Mouse (Mus musculus) forebrain, embryonic 13.5 days (tissue): ENCODE measurements around the gene Lrrk1. TPM values are rescaled to one million over a fixed set of nuclear protein-coding genes. Genes with fewer than 3 reads are reported as not detected.

Source experiments
- ATAC-seq: fragments of 200-750 bp; cut with Nextera tagmentation; 2 replicates; pipeline ENCODE4 v1.8.0; 2017
- H3K27ac ChIP-seq: fragments of 300-500 bp; sonication (generic); 2 replicates; pipeline ENCODE4 v1.5.1; 2015; ENCODE audit warnings: inconsistent platforms, mild to moderate bottlenecking, moderate library complexity
- H3K27me3 ChIP-seq: fragments of 300-500 bp; sonication (generic); 2 replicates; pipeline ENCODE4 v1.6.1; 2015; ENCODE audit warnings: mild to moderate bottlenecking, inconsistent platforms
- H3K36me3 ChIP-seq: fragments of 300-500 bp; sonication (generic); 2 replicates; pipeline ENCODE4 v1.6.1; 2015; ENCODE audit warnings: mild to moderate bottlenecking, inconsistent platforms; ENCODE audit not compliant: poor library complexity, severe bottlenecking
- H3K4me1 ChIP-seq: fragments of 300-500 bp; sonication (generic); 2 replicates; pipeline ENCODE4 v1.6.1; 2015; ENCODE audit warnings: inconsistent platforms
- H3K4me2 ChIP-seq: fragments of 300-500 bp; sonication (generic); 2 replicates; pipeline ENCODE4 v1.6.1; 2015; ENCODE audit warnings: inconsistent platforms, mild to moderate bottlenecking, moderate library complexity
- H3K4me3 ChIP-seq: fragments of 300-500 bp; sonication (generic); 2 replicates; pipeline ENCODE4 v1.5.1; 2015; ENCODE audit warnings: mild to moderate bottlenecking, inconsistent platforms
- H3K9ac ChIP-seq: fragments of 300-500 bp; sonication (generic); 2 replicates; pipeline ENCODE4 v1.6.1; 2015; ENCODE audit warnings: mild to moderate bottlenecking, inconsistent platforms
- H3K9me3 ChIP-seq: fragments of 300-500 bp; sonication (generic); replicated peaks from 2 replicates; pipeline ENCODE4 v1.6.1; 2016; ENCODE audit warnings: inconsistent platforms
- WGBS: fragments of 180-500 bp; shearing (Covaris S2); methylation state at CpG from one replicate; pipeline ENCODE4 v1.1.7; 2015; 5-methylcytosine and 5-hydroxymethylcytosine counted together
- polyA plus RNA-seq: library from polyadenylated mRNA; unstranded; fragments of >200 nt; fragmentation: Nextera tagmentation; extraction: Ambion mirVana; gene quantifications from 2 replicates; pipeline ENCODE4 v1.2.1, GENCODE M21; 2015

Lrrk1 gene
- polyA plus RNA-seq, 1 experiment from 2014 or later: 2.0 TPM

DNA sequence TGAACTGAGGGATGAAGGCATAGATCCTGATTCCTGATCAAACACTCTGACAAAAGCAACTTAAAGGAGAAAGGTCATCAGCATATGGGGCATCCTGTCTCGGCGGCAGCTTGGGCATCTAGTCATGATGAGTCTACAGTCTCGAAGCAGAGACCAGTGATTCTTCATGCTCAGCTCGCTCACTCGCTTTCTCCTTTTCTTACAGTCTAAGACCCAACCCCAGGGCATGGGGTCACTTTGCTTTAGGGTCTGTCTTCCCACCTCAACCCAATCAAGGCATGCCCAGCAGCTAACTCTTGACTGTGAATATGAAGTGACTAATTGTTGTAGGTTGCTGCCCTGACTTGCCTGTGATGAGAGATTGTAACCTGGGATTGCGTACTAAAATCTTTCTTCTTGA, 163.6 kb downstream of the Lrrk1 start:
- no peak overlapping the region for H3K27ac ChIP-seq
- no peak for ATAC-seq
- no peak overlapping the region for H3K9ac ChIP-seq
- no peaks in the 10 kb centered on the region for H3K27me3 ChIP-seq
- no peak overlapping the region for H3K4me3 ChIP-seq
- WGBS: 98% methylated on average over 6 of the region's 6 CpGs
- no peaks in the 10 kb centered on the region for H3K36me3 ChIP-seq
- H3K4me1 ChIP-seq: no peaks in the 10 kb centered on the region; the same call in 1 of the 2 replicates
- no peaks in the 10 kb centered on the region for H3K9me3 ChIP-seq
- H3K4me2 ChIP-seq: no peak overlapping the region

DNA sequence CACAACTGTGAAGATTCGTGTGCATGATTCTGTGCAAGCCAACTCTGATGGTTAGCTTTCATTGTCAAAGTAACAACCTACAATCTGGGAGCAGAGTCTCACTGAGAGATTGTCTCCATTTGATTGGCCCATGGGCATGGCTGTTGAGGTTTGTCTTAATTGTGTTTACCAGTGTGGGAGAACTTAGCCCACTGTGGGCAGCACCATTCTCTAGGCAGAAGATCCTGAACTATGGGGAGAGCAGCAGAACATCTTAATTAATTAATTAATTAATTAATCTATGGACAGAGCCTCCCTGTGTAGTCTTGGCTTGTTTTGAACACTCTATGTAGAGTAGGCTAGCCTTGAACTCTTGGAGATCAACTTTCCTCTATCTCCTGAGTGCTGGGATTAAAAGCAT, 164.4 kb downstream of the Lrrk1 start:
- Histone ChIP-seq H3K4me1 (no peaks in the 10 kb centered on the region; the same call in 1 of the 2 replicates), H3K4me3 (no peak overlapping the region), H3K9ac (no peak overlapping the region), H3K4me2 (no peak overlapping the region), H3K36me3 (no peaks in the 10 kb centered on the region), H3K27me3 (no peaks in the 10 kb centered on the region), H3K9me3 (no peaks in the 10 kb centered on the region), H3K27ac (no peak overlapping the region)
- ATAC-seq: no peak
- whole genome bisulfite sequencing: 94% methylated on average over 1 of the region's 1 CpGs

DNA sequence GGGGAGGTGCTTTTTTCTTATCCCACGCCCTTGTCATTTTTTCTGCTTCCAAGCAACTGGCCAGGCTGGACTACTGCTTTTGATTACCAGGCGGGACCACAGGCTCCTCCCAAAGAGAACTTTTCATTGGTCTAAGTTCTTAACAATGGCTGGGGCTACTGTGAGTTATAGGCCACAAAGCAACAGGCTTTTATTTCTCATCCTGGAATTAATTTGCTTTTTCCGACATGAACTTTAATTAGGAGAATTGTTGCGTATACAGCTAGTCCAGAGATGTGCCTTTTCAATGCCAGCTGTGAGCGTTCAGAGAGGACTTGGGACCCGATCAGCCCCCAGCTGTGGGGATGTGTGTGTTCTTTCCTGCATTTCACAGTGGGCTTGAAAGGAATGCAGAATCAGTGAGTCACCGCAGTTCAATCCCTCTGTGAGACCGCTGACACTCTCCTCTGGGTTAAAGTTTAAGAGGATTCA, 165.5 kb downstream of the Lrrk1 start:
- Histone ChIP-seq H3K9me3 (no peaks in the 10 kb centered on the region), H3K4me3 (no peak overlapping the region), H3K27ac (no peak overlapping the region), H3K27me3 (no peaks in the 10 kb centered on the region), H3K4me2 (no peak overlapping the region), H3K9ac (no peak overlapping the region), H3K4me1 (peaks cover 10% of the 10 kb centered on the region), H3K36me3 (no peaks in the 10 kb centered on the region)
- ATAC-seq: no peak
- 5% methylated on average over 8 of the region's 8 CpGs for WGBS

DNA sequence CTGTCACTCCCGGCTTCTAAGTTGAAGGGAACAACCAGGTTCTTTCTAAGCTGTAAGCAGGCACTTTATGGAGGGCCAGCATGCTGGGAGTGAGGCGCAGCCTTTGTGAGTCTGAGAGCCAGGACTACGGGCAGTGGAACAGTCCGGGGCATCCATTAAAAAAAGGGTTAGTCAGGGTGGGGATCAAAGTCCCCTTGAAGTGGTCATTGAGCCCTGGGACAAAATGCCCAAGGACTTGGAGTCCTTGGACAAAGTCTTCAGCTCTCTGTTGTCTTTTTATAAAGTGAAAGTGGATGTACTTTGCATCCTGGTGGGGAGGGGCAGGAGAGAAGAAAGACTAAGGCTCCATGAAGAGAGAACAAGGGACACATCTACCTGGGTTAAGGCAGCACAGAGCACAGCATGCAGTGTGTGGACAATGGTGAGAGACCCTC, 168.3 kb downstream of the Lrrk1 start:
- H3K36me3 ChIP-seq: no peaks in the 10 kb centered on the region
- H3K27me3 ChIP-seq: no peaks in the 10 kb centered on the region
- H3K4me3 ChIP-seq: no peak overlapping the region
- H3K4me2 ChIP-seq: no peak overlapping the region
- WGBS: 54% methylated on average over 4 of the region's 4 CpGs
- H3K9me3 ChIP-seq: no peaks in the 10 kb centered on the region
- no peak overlapping the region for H3K27ac ChIP-seq
- peaks cover 19% of the 10 kb centered on the region for H3K4me1 ChIP-seq
- ATAC-seq: no peak
- no peak overlapping the region for H3K9ac ChIP-seq

DNA sequence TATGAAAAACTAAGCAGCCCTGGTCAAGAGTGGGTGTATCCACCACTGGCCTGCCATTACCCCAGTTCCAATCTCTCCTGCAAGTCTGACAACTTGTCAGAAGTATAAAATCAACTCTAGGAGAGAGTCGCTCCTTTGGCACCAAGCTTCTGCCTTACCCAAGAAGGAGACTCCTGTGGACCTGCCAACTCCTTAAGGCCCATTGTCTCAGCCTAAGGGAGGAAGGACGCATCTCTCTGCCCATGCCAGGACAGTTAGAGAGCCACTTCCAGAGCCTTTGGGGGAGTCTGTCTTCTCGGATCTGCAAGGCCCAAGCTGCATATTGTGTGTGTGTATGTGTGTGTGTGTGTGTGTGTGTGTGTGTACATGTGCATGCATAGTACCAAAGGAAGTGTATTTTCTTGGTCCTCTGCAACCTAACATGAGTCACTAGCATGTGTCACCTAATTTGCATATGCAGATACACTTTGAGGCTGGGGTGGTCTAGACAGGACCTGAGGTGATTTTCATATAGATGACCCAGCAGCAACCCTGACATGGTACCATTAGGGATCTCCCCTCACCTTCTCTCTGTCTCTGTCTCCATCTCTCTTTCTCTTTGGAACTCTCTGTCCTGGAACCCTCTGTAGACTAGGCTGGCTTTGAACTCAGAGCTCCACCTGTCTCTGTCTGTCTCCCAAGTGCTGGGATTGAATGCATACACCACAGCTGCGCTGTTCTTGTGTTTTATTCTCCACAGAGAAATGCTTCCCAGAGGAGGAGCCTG, 168.9 kb downstream of the Lrrk1 start:
- no peak for ATAC-seq
- peaks cover 19% of the 10 kb centered on the region for H3K4me1 ChIP-seq
- H3K9me3 ChIP-seq: no peaks in the 10 kb centered on the region
- no peaks in the 10 kb centered on the region for H3K27me3 ChIP-seq
- WGBS: 80% methylated on average over 4 of the region's 4 CpGs
- no peaks in the 10 kb centered on the region for H3K36me3 ChIP-seq
- no peak overlapping the region for H3K9ac ChIP-seq
- H3K27ac ChIP-seq: no peak overlapping the region
- no peak overlapping the region for H3K4me3 ChIP-seq
- H3K4me2 ChIP-seq: no peak overlapping the region

DNA sequence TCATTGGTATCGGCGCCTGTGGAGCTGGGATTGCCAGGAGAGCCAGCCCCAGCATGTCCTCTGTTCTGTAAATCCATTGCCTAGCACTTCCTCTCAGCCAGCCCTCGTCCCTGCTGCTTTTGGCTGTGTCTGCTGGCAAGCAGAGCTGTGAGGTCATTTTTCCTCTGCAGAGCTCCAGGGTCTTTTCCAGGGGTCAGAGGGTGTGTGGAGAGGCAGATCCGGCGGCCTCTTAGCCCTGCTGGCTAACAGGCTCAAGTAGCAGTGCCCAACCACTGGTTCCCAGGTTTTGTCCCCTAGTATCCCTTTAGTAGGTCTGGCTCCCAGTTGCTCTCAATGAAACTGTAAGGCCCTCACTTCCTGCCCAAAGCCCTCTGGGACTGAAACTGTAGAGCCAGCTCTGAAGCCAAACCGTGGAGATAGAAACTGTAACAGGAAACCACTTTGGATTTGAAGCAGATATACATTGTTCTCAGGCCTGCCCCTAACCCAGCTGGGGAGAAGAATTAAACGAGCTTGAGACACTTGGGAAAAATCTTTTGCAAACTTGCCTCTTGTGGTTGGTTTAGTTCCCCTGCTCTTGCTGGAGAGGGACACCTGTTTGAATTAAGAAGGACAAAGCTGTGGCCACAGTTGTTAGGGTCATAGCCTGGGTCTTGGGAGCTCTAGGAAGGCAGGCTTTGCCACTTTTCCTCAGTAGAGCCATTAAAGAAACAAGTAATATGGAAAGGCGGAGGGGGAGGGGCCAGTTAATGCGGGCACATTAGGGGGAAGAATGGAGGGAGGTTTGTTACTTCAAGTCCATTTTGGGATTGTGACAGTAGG, 169.7 kb downstream of the Lrrk1 start:
- H3K4me3 ChIP-seq: no peak overlapping the region
- H3K4me1 ChIP-seq: peaks cover 19% of the 10 kb centered on the region
- H3K9ac ChIP-seq: no peak overlapping the region
- no peaks in the 10 kb centered on the region for H3K27me3 ChIP-seq
- no peaks in the 10 kb centered on the region for H3K9me3 ChIP-seq
- no peaks in the 10 kb centered on the region for H3K36me3 ChIP-seq
- H3K27ac ChIP-seq: no peak overlapping the region
- 38% methylated on average over 9 of the region's 9 CpGs for WGBS
- ATAC-seq: no peak; the same call in 1 of the 2 replicates
- H3K4me2 ChIP-seq: no peak overlapping the region

DNA sequence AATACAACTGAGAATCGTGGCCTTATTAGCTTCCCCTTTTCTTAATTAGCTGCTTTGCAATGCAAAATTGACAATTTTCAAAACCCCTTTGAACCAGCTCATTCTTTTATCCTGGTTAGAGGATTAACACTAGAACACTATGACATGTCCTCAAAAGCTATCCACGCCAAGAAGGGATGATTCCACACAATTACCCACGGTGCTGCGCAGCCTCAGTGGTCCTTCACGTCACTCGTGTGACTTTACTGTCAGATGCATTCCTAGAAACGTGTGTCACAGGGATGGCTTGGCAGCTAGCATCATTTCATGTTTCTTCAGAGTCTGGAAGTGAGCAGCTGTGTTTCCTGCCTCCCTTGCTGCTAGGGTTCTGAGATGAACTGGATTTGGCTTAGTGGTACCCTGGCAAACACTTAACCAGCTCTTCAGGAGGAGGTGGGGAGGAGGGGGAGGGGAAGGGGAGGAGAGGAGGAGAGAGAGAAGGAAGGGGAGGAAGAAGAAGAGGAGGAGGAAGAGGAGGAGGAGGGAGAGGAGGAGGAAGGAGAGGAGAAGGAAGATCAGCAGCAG, 170.5 kb downstream of the Lrrk1 start:
- H3K27ac ChIP-seq: no peak overlapping the region

DNA sequence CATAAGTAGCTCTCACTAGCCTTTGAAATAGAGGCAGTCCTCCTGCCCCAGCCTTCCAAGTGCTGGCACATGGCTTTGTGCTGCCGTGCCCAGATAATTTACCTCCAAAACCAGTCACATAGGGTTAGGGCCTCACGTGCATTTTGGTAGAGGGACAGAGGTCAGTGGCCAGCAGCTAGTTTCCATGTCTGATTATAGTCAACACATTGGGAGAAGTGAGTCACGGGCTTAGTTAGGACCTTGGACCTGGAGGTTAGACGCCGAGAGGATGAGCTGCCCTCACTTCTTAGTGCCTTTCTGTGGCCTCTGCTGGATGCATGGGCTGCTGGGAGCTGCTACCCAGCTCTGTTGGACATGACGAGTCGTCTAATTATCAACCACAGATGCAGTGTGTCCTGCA, 171.1 kb downstream of the Lrrk1 start:
- no peaks in the 10 kb centered on the region for H3K36me3 ChIP-seq
- no peak overlapping the region for H3K4me3 ChIP-seq
- peaks cover 19% of the 10 kb centered on the region for H3K4me1 ChIP-seq
- no peak for ATAC-seq
- H3K9ac ChIP-seq: no peak overlapping the region
- no peak overlapping the region for H3K27ac ChIP-seq
- 69% methylated on average over 7 of the region's 7 CpGs for WGBS
- no peaks in the 10 kb centered on the region for H3K27me3 ChIP-seq
- no peak overlapping the region for H3K4me2 ChIP-seq
- no peaks in the 10 kb centered on the region for H3K9me3 ChIP-seq

More for the DNA sequence above, 170.5 kb downstream of the Lrrk1 start:
- Histone ChIP-seq H3K9me3 (no peaks in the 10 kb centered on the region), H3K4me2 (no peak overlapping the region), H3K27me3 (no peaks in the 10 kb centered on the region), H3K9ac (no peak overlapping the region), H3K36me3 (no peaks in the 10 kb centered on the region), H3K4me3 (no peak overlapping the region), H3K4me1 (peaks cover 19% of the 10 kb centered on the region)
- no peak for ATAC-seq
- 24% methylated on average over 7 of the region's 7 CpGs for WGBS

DNA sequence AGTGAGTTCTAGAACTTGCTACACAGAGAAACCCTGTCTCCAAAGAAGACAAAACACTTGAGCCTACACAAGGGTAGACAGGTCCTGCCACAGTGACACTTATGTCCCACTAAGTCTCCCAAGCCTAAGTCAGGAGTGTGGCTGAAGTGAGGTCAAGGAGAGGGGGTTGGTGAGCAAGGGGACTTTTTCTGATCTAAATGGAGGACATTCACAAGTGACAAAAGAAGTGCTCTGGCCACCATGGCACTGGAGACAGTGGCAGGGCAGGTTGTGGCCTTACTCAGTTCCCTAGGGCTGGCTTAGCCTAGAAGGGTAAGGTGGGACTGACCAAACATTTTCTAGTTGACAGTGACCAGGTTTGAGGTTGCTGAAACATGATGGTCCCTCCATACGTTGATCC, 172.2 kb downstream of the Lrrk1 start:
- H3K9me3 ChIP-seq: no peaks in the 10 kb centered on the region
- no peak overlapping the region for H3K9ac ChIP-seq
- H3K36me3 ChIP-seq: no peaks in the 10 kb centered on the region
- ATAC-seq: no peak
- H3K27ac ChIP-seq: no peak overlapping the region
- H3K4me2 ChIP-seq: no peak overlapping the region
- 83% methylated on average over 1 of the region's 1 CpGs for WGBS
- H3K4me1 ChIP-seq: peaks cover 19% of the 10 kb centered on the region
- H3K4me3 ChIP-seq: no peak overlapping the region
- no peaks in the 10 kb centered on the region for H3K27me3 ChIP-seq

DNA sequence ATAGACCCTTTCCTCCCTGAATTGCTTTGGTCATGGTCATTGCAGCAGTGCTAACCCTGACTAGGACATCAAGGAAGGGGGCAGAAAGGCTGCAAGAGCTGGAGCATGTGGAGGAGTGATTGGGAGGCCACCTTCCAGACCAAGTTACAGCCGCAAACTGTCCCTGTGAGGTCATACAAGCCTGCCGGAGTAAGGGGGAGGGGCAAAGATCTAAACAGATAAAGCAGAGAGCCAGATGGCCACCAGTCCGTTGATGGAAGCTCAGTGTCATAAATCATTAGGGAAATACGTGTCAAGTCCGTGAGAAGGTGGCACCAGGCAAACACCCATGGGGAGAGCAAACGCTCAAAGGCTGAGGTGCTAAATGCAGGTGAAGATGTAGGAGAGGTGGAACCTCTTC, 173.7 kb downstream of the Lrrk1 start:
- H3K9ac ChIP-seq: no peak overlapping the region
- no peak overlapping the region for H3K4me3 ChIP-seq
- no peak for ATAC-seq
- H3K4me2 ChIP-seq: no peak overlapping the region
- H3K4me1 ChIP-seq: peaks cover 19% of the 10 kb centered on the region
- 86% methylated on average over 6 of the region's 6 CpGs for WGBS
- H3K36me3 ChIP-seq: no peaks in the 10 kb centered on the region
- H3K27me3 ChIP-seq: no peaks in the 10 kb centered on the region
- H3K27ac ChIP-seq: no peak overlapping the region
- no peaks in the 10 kb centered on the region for H3K9me3 ChIP-seq

DNA sequence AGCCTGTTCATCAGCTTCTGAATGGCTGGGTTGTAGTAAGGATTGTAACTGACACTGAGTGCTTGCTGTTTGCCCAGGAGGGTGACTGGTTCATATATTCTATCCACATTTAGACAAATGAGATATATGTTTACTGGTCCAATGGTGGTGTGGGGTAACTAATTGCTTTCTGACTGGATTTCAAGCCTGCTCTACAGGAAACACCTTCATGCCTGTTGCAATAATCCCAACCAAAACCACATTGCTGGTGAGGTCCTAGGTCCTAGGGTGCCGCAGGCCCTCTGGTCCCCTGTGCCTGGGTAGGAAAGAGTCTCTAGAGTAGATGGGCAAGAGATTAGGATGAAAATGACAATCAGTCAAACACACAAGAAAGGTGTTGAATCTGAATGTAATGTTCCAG, 175.3 kb downstream of the Lrrk1 start:
- Histone ChIP-seq H3K4me2 (no peak overlapping the region), H3K9me3 (no peaks in the 10 kb centered on the region), H3K9ac (no peak overlapping the region), H3K4me3 (no peak overlapping the region), H3K27ac (no peak overlapping the region), H3K36me3 (no peaks in the 10 kb centered on the region), H3K27me3 (no peaks in the 10 kb centered on the region), H3K4me1 (peaks cover 10% of the 10 kb centered on the region)
- no peak for ATAC-seq
- 77% methylated on average over 1 of the region's 1 CpGs for WGBS

DNA sequence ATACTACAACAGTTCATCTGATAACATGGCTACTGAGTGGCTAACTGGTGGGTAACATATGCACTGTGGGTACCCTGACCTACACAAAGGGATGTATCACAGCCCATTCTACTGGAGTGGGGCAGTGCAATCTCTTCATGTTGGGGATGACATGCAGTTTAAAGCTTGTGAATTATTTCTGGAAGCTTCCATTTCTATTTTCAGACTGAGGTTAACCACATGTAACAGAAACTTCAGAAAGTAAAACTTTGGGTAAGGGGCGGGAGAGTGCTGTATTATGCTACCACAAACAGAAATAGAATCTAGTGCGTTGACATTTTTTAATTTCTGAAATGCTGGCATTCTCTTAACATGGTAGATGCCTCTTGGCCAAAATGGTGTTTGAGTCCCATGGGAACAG, 178.2 kb downstream of the Lrrk1 start:
- no peak overlapping the region for H3K4me2 ChIP-seq

More for the DNA sequence above, 178.2 kb downstream of the Lrrk1 start:
- H3K4me1 ChIP-seq: no peaks in the 10 kb centered on the region
- H3K4me3 ChIP-seq: no peak overlapping the region
- no peak for ATAC-seq
- H3K36me3 ChIP-seq: no peaks in the 10 kb centered on the region
- no peaks in the 10 kb centered on the region for H3K27me3 ChIP-seq
- H3K9me3 ChIP-seq: 0 out of 2 replicates have a peak, but pooled peaks cover 5% of the 10 kb centered on the region
- 84% methylated on average over 2 of the region's 2 CpGs for WGBS
- no peak overlapping the region for H3K9ac ChIP-seq
- H3K27ac ChIP-seq: no peak overlapping the region
